Mouse (Mus musculus): ENCODE measurements around the gene Slc30a7.

The Slc30a7 gene

GRCm38 (mm10) chr3:116006978-116007940 is at the start of gene Slc30a7, which contains the start of gene Extl2:
Gene Slc30a7, minus strand, starts transcription at chr3:116007406.
Gene Extl2, plus strand, starts transcription at chr3:116007462.
- peak; percentile 68 to 79 for DNase-seq (ENCODE audit: low spot score in 2 of 2)

GRCm38 (mm10) chr3:116047034-116047433 is 39.8 kb upstream of the Slc30a7 start:
- no peak for DNase-seq (ENCODE audit: low spot score in 2 of 2)

GRCm38 (mm10) chr3:116046000-116046399 is 38.8 kb upstream of the Slc30a7 start:
- no peak for DNase-seq (ENCODE audit: low spot score in 2 of 2)

GRCm38 (mm10) chr3:116040776-116041175 is 33.6 kb upstream of the Slc30a7 start:
- no peak for DNase-seq (ENCODE audit: low spot score in 2 of 2)

GRCm38 (mm10) chr3:116033871-116034222 is 26.6 kb upstream of the Slc30a7 start:
- peak in 1 of 2 experiments; percentile 34 for DNase-seq (ENCODE audit: low spot score in 2 of 2)

GRCm38 (mm10) chr3:116033218-116033870 is 26.1 kb upstream of the Slc30a7 start:
- DNase-seq (ENCODE audit: low spot score in 2 of 2): no peak

- no peak for DNase-seq (ENCODE audit: low spot score in 2 of 2)
Observed at GRCm38 (mm10) chr3:116030152-116030788, 23.1 kb upstream of the Slc30a7 start.

GRCm38 (mm10) chr3:116026996-116027395 is 19.8 kb upstream of the Slc30a7 start:
- no peak for DNase-seq (ENCODE audit: low spot score in 2 of 2)

- no peak for DNase-seq (ENCODE audit: low spot score in 2 of 2)
Observed at GRCm38 (mm10) chr3:116025701-116026100, 18.5 kb upstream of the Slc30a7 start.

- no peak for DNase-seq (ENCODE audit: low spot score in 2 of 2)
Observed at GRCm38 (mm10) chr3:116024669-116025068, 17.5 kb upstream of the Slc30a7 start.

GRCm38 (mm10) chr3:116024236-116024635 is 17.0 kb upstream of the Slc30a7 start:
- DNase-seq (ENCODE audit: low spot score in 2 of 2): no peak

- no peak for DNase-seq (ENCODE audit: low spot score in 2 of 2)
Observed at GRCm38 (mm10) chr3:116019136-116019535, 11.9 kb upstream of the Slc30a7 start.

GRCm38 (mm10) chr3:116018606-116019005 is 11.4 kb upstream of the Slc30a7 start:
- DNase-seq (ENCODE audit: low spot score in 2 of 2): no peak

GRCm38 (mm10) chr3:116016116-116016515 is 8.9 kb upstream of the Slc30a7 start:
- DNase-seq (ENCODE audit: low spot score in 2 of 2): peak in 1 of 2 experiments; percentile 26

- no peak for DNase-seq (ENCODE audit: low spot score in 2 of 2)
Observed at GRCm38 (mm10) chr3:116014901-116015300, 7.7 kb upstream of the Slc30a7 start.

GRCm38 (mm10) chr3:116009622-116010344 is 2.6 kb upstream of the Slc30a7 start:
- no peak for DNase-seq (ENCODE audit: low spot score in 2 of 2)

- peak; percentile 73 to 82 for DNase-seq (ENCODE audit: low spot score in 2 of 2)
Observed at GRCm38 (mm10) chr3:116007941-116008440, 785 bp upstream of the Slc30a7 start.

GRCm38 (mm10) chr3:116006284-116006977 is 775 bp downstream of the Slc30a7 start:
- DNase-seq (ENCODE audit: low spot score in 2 of 2): no peak

- no peak for DNase-seq (ENCODE audit: low spot score in 2 of 2)
Observed at GRCm38 (mm10) chr3:115996929-115997328, 10.3 kb downstream of the Slc30a7 start.

GRCm38 (mm10) chr3:115993025-115993424 is 14.2 kb downstream of the Slc30a7 start:
- DNase-seq (ENCODE audit: low spot score in 2 of 2): no peak

GRCm38 (mm10) chr3:115992588-115992987 is 14.6 kb downstream of the Slc30a7 start:
- DNase-seq (ENCODE audit: low spot score in 2 of 2): no peak
